Mouse (Mus musculus): ENCODE measurements around the gene Tspan10.

Tspan10 gene

GRCm38 (mm10) chr11:120454965-120455364 lies 12.5 kb downstream of the Tspan10 start:
- no peak for DNase-seq (ENCODE audit: low read depth, low spot score)

GRCm38 (mm10) chr11:120455413-120455812 lies 13.0 kb downstream of the Tspan10 start:
- no peak for DNase-seq (ENCODE audit: low read depth, low spot score)

- DNase-seq (ENCODE audit: low read depth, low spot score), result no peak
Observed at GRCm38 (mm10) chr11:120457370-120457769, 14.9 kb downstream of the Tspan10 start.

GRCm38 (mm10) chr11:120457772-120458751 lies 15.6 kb downstream of the Tspan10 start, which contains the start of the genes Oxld1 and Ccdc137:
Gene Oxld1, minus strand, starts transcription at chr11:120458068.
Gene Ccdc137, plus strand, starts transcription at chr11:120458115.
- peak; percentile 75 for DNase-seq (ENCODE audit: low read depth, low spot score)

GRCm38 (mm10) chr11:120458847-120459597 lies 16.6 kb downstream of the Tspan10 start:
- peak; percentile 48 for DNase-seq (ENCODE audit: low read depth, low spot score)

- DNase-seq (ENCODE audit: low read depth, low spot score), result no peak
Observed at GRCm38 (mm10) chr11:120463536-120463935, 21.1 kb downstream of the Tspan10 start.

- no peak for DNase-seq (ENCODE audit: low read depth, low spot score)
Observed at GRCm38 (mm10) chr11:120464365-120464764, 21.9 kb downstream of the Tspan10 start.

- no peak for DNase-seq (ENCODE audit: low read depth, low spot score)
Observed at GRCm38 (mm10) chr11:120465521-120465920, 23.1 kb downstream of the Tspan10 start.

GRCm38 (mm10) chr11:120467051-120467735 lies 24.7 kb downstream of the Tspan10 start, which contains the start of gene Arl16:
Gene Arl16, minus strand, starts transcription at chr11:120467607.
- DNase-seq (ENCODE audit: low read depth, low spot score), result peak; percentile 100

- no peak for DNase-seq (ENCODE audit: low read depth, low spot score)
Observed at GRCm38 (mm10) chr11:120467736-120468092, 25.3 kb downstream of the Tspan10 start.

- no peak for DNase-seq (ENCODE audit: low read depth, low spot score)
Observed at GRCm38 (mm10) chr11:120472052-120472451, 29.6 kb downstream of the Tspan10 start.

GRCm38 (mm10) chr11:120483448-120483934 lies 41.0 kb downstream of the Tspan10 start:
- DNase-seq (ENCODE audit: low read depth, low spot score), result no peak

- peak; percentile 97 for DNase-seq (ENCODE audit: low read depth, low spot score)
Observed at GRCm38 (mm10) chr11:120484265-120484981, 42.0 kb downstream of the Tspan10 start, which contains the start of gene Mrpl12. Gene Mrpl12, plus strand, starts transcription at chr11:120484613.

GRCm38 (mm10) chr11:120485251-120485650 lies 42.8 kb downstream of the Tspan10 start:
- DNase-seq (ENCODE audit: low read depth, low spot score), result no peak

- DNase-seq (ENCODE audit: low read depth, low spot score), result peak; percentile 34
Observed at GRCm38 (mm10) chr11:120488516-120488915, 46.1 kb downstream of the Tspan10 start.

- peak; percentile 86 for DNase-seq (ENCODE audit: low read depth, low spot score)
Observed at GRCm38 (mm10) chr11:120489054-120489761, 46.8 kb downstream of the Tspan10 start.

GRCm38 (mm10) chr11:120490291-120491046 lies 48.0 kb downstream of the Tspan10 start:
- DNase-seq (ENCODE audit: low read depth, low spot score), result peak; percentile 42

- DNase-seq (ENCODE audit: low read depth, low spot score), result peak; percentile 88
Observed at GRCm38 (mm10) chr11:120491317-120492023, 49.0 kb downstream of the Tspan10 start, which contains the start of gene Slc25a10. Gene Slc25a10, plus strand, starts transcription at chr11:120491840.
